Mouse (Mus musculus): ENCODE data around the gene Slc39a11.

DNA sequence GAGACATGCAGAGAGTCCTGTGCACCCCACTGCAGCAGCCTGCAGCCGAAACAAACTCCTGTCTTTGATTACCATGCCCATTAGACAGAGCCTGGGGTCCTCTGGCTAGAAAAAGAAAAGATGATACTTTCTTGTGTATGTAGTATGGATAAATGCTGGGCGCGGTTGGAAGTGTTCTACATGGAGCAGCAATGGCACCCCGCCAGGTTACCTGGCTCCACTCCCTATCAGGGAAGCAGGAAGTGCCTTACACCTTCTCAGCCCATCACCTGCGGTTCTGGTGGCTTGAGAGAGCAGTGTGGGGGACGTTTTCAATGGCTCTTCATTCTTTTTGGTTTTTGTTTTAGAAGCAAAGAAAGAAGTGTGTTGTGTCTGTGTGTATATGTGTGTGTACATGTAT is 391.9 kb downstream of the Slc39a11 start:
- TF ChIP-seq CTCF (IDR thresholded peaks at IDR 0.05; ENCODE audit: insufficient read depth, low read length), result no peak
- TF ChIP-seq POLR2A (IDR thresholded peaks at IDR 0.05; ENCODE audit: borderline replicate concordance, extremely low read depth, low read depth, low read length), result no peak
